Mouse (Mus musculus) cerebellum, postnatal 36 days (tissue): ENCODE measurements around the gene Eri3.

Source experiments
- DNase-seq, 2 experiments: peaks; one replicate each; pipeline ENCODE4 v3.0.0; 2021 to 2022; ENCODE audit warnings: mixed read lengths in 2 of 2

The Eri3 gene

DNA sequence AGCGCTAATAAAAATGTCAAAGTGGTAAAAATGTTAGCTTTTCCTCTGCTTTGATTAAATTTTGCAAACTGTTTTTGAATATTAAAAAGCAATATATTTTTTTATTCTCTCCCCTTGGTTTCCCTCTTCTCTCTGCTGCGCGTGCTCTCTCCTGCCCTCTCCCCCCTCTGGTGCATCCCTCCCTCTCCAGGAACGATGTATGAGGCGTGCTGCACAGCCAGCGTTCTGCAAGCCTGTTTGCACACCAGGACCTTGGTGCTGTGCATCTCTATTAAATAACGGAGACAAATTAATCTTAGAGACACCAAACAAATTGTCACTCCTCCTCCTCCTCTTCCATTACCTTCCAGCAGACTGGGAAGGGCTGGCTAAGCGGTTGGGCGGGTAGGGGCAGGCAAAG, 31.5 kb downstream of the Eri3 start:
- no peak for DNase-seq

DNA sequence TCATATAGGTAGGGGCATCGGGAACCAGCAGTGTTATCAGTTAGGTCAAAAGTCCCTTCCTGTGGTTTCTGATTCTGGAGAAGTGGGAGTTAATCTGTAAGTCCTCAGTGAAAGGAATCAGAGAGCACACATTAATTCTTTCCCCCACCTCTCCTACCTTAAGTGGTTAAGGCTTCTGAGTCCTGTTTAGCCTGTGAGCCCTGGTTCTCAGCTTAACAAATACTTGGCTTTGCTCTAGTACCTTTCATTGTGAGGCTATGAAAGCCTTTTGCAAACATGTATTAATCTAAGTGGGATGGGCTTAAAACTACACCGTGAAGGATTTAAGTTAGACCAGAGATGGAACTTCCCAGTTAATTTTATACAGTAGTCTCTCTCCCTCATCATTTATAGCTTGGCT, 35.8 kb downstream of the Eri3 start:
- no peak for DNase-seq

DNA sequence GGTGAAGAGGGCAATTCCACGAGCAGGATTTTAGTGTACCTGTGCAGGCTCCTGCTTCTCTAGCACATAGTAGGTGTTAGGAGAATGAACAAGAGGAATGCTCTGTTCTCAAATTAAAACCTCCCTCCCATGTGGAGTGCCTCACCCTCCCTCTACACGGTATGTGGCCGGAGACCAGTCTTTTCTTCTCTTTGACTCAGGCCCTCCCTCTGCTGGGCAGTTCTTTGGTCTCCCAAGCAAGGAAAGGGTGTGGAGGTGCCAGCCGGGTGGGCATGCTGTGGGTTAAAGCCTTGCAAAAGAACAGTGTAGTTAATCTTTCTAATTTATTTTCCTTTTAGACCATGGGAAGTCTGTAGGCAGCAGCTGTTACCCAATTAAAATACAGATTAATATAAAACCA, 37.3 kb downstream of the Eri3 start:
- no peak for DNase-seq

DNA sequence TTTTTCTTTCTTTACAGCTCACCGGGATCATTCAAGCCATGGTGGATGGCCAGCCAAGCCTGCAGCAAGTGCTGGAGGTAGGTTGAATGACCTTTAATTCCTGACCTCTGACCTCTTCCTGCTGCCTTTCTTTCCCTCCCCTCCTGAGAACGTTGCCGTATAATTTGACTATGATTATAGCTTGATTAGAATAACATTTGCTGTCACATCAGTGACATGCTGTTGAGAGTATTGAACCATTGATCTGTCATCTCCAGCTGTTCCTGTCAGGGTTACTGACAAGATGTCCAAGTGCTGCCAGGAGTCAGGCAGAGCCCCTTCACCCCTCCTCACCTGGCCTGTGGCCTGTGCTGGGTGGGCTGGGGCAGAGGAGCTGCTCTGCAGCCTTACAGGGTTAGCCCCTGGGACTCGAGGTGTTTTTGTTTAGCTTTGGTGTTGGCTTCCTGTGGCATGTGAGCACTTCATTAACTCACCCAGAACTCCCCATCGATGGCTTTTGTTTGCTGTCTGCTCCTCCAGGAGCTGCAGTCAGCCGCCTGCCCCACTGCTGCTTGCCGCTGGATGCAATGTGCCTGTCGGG, 39.0 kb downstream of the Eri3 start:
- no peak for DNase-seq

DNA sequence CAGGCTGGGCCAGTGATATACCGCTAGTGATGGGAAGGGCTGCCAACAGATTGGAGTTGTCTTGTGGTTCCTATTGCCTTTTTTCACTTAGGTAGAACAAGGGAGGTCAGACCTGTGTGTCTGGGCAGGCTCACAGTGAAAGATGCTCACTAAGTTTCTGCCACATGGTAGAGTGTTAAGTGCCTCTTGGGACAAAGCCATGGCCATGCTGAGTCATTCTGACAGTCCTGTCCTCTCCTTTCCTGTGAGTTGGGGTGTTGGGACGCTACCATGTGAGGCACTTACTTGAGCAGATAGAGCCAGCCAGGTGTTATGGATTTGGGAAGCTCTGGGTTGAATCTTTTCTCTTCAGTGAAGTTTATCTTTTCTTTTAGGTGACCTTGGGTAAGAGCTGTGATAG, 40.6 kb downstream of the Eri3 start:
- no peak for DNase-seq

DNA sequence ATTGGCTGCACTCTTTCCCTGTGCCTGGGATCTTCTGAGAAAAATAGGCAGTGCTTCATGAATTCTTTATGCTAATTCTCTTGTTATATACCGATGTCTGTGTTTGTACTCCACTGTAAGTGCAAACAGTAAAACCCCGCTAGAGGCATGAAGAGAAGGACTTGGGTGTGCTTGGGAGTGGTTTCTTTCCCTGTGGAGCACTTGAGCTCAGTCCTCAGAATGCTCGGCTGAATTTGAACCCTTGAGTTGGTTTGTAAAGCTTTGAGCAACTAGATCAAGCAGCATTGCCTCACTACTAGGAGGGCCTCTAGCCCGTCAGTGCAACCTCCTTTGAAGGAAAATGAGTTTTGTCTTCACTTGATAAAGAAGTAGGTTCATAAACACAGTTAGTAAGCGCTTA, 42.0 kb downstream of the Eri3 start:
- DNase-seq: no peak

DNA sequence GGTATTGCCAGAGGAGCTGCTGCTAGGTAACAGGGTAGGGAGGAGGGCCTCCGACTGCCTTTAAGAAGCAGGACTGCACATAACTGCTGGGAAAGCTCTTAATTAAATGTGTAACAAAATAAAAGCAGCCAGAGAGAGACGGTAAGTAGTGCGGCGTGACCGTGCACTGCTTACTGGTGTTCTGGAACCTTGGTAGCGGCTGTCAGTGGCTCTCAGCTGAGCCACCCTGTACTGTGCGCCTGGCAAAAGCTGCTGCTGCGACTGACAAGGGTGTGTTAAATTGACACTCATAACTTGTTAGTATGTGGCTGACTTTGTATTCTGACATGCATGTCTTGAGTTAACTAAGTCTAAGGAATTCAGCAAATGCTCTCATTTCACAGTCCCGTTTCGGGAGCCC, 45.1 kb downstream of the Eri3 start:
- DNase-seq: no peak

DNA sequence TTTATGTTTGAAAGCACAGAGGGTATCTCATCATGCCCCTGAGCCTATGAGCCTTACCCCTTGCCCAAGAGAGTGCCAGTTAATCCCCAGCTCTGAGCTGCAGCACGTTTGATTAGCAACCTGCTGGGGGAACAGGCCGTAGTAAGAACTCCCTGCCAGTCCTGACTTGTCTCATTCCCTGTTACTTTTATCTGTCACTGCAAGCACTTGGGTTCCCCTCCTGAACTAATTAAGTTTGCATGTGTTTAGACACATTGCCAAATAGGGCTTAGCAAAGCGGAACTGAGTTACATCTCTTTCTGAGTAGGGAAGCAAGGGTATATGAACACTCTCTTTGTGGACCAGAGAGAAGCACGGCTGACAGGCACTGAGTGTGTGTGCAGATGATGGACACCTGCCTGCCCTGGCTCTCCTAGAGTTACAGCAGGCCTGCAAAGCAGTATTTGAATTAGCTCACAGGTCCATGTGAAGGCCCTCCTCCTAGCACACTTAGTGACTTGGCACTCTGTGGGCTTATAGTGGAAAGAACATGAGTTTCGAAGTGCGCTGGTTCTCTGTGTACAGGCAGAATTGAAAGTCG, 49.9 kb downstream of the Eri3 start:
- no peak for DNase-seq

DNA sequence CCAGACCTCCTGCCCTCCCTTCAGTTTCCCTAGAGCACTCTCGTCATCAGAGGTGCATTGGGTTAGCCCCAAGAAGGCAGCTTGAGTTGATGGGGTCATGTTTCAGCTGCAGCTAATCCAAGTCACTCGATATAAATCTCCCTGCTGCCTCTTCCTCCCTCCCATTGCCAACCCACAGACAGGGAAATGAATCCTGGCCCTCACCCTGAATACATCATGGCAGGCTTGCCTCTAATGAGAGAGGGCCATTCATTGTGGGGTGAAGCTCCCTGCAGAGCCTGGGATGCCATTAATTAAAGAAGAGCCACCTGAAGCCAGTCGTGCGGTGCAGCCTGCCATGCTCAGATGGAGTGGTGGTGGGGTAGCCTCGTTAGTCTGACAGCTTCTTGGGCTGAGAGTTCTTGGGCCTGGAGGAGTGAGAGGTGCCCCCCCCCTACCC, 51.2 kb downstream of the Eri3 start:
- DNase-seq: no peak

DNA sequence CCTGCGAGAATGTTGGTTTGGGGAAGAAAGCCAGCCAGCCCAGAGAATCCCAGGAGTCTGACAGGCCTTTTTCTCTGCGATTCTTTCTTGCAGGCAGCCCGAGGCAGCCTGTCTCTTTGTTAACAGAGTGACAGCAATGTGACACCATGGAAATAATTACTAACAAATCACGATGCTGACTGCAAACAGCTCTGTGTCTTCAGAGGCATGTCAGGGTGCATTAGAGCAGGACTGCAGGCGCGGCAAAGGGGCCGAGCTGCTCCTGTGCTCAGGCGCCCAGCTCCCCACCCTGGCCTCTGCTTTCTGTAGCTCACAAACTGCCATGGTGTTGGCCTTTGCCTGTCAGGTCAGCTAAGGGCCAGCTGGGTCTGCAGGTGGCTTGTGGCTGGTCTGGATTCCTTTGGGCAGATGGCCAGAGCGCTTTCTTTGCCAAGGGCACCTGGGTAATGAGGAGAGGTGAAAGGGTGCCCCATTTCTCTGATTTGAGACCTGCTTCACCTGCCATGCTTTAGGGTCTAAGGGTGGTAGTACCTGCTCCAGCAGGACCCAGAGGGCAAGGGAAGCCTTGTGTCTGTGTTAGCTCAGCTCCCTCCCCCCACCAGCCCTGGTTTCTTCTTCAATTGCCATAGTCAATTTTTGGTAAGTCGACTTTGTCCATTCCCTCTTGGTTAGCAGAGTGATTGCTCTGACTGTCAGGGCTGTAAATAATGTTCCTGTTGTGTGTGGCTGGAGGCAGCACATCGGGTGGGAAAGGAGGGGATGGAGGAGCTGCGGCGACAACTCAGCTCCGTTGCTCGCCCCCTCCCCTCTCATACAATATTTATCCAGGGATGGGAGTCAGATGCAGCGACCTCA, 55.2 kb downstream of the Eri3 start:
- peak; percentile 36 to 48 for DNase-seq

DNA sequence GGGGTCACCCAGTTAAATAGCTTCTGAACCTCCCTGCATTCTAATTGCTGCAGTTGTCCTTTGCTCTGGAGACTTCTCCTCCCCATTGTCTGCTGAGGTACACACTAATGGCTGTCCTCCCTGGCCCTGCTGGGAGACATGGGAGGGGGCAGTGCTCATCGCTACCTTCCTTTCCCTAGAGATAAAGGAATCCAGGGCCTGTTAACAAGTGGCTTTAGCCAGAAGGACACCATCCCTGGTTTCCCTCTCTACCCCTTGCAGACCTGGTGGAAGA, 55.7 kb downstream of the Eri3 start:
- DNase-seq: no peak

DNA sequence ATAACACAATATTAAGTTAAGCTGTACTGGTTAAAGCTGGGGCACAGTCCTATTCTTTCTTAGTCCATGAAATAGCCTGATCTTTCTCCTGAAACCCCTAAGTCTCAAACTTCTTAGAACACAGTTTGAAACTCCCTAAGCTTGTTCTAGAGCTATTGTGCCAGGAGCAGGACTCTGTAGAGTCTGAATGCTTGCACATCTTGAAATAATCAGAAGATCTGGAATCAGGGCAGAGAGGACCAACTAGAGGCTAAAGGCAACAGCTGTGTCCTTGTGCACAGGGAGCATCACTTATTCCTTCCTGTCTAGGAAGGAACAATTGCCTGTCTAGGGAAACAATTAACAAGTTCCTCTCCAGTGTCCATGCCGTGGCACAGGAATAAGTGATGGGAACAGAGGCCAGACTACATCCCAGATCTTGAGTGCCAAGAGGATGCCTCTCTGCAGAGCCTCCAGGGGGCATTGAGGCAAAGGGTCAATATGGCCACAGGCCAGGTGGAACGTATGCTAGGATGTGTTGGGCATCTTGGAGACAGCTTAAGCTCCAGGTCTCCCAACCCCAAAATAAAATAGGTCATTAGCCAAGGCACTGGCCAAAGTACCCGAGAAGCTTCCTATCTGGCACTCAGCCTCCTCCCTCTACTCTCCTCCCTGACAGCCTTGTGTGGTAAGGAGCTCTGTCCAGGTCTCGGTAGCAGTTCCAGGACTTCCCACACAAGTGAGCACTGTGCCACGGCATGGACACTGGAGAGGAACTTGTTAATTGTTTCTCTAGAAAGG, 56.9 kb downstream of the Eri3 start:
- peak in 1 of 2 experiments; percentile 19 for DNase-seq

DNA sequence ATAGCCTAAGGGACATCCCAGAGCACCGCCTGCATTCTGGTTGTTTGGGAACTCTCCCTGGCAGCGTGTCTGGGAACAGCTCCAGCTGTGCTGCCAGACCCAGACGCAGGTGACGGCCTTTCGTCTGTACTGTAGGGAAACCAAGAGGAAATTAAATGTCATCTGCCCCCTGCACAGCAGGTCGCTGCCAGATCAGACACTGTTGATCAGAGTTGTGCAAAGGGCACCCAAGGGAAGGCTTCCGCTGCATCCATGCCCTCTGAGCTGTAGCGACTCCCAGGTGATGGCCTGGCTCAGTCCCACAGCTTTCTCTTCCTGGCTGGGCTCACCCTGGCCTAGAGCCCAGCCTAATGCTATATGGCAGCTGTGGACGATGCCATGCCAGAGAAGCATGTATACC, 58.1 kb downstream of the Eri3 start:
- DNase-seq: peak; percentile 13 to 28

DNA sequence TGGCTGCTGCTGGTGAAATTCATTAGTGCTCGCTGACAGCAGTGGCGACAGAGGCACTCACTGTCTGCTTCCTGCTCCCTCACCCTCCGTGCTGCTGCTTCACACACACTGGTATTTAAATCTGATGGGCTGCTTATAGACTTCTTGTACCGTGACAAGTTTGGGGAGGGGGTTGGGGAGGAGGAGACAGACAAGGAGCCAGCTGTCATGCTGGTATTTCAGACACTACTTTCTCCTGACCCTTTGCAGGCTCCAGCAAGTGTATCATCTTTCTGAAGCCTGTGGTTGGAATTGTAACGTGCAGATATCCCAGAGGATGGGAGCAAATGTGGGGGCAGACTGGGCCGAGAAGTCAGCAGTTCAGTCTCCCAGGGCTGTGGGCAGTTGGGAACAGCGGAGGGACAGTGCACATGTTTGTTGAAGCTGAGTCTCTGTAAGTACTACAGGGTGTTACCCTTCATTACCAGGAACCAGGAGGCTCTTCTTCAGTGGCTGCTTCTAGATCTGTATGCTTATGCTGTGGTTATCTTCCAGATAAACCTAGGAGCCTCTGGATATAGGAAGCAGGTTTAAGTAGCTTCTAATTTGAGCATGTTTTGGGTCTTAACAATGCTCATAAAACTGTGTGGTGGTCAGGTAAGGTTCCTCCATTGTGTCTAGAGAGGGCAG, 59.3 kb downstream of the Eri3 start:
- DNase-seq: no peak

DNA sequence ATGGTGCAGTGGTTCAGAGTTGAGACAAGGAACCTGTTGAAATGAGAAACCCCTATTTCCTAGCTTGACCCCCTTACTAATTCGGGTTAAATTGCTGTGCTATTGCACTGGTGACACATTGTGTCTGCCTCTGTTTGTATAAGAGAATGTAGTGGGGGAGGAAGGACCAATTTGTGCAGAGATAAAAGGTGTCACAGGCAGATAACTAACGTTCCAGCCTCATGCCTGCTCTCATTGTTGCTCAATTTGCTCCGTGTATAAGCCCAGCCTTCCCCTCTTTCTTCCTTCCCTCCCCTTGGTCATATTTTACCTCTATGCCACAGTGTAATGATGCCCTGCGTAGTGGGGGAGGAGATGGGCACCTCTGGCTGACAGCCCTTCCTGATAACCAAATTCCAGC, 61.2 kb downstream of the Eri3 start:
- no peak for DNase-seq

DNA sequence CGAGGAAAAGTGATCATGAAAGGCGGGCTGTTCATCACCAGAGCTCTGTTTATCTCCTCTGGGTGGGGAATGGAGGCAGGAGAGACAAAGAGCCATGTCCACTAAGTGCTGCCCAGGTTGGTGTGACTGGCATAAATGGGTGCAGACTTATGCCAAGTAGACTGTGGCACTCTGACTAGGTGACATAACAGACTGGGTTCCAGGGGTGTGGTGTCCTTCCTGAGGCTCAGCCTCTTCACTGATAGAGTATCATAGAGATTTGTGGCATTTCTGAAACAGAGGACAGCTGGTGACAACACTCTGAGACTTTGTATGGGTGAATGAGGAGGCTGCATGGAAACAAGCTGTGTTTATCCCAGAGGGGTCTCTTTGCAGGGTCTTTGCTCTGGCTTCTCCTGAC, 61.6 kb downstream of the Eri3 start:
- no peak for DNase-seq

DNA sequence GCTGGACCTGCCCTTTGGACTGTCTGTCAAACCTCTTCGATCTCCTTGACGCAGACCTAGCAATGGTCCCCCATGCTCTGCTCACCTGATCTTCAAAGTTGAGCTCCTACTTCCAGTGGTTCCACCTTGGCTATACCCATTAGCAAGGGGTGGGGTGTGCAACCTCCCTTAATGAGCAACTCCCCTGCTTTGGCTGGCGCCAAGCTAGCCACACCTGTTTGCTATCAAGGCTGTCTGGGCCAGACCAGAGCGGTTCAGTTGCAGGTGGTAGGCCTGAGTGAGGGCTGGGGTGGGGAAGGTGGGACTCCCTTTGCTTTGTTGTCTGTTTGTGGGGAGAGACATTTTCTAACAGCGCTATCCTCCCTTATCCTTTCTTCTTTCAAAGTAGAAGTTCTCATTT, 62.5 kb downstream of the Eri3 start:
- DNase-seq: no peak

DNA sequence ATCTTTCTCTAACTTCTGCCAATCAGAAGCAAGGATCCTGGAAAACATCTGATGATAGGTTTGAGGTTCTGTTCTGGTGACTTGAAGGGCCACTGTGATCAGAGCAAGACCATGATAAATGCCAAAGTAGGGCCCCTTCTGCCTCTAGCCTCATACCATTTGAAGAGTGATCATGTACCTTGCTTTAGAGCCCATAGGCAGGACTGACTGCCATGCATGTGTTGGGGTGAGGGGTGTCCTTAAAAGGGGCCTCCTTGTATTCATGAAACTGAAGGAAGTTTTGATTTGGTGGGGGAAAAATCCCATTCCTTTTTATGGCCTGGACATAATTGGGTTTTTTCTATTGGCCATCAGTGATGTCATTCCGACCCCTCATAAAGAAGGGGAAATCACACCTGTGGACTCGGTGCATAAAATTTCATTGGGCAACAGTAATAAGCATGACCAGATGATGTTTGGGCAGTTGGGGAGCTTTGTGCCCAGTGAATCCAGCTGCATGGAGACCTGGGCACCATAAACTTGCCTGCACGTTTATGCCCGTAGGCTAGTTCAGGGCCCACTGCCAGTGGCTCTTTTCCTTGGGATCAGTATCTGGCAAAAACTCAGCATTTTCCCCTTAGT, 63.1 kb downstream of the Eri3 start:
- DNase-seq: no peak

DNA sequence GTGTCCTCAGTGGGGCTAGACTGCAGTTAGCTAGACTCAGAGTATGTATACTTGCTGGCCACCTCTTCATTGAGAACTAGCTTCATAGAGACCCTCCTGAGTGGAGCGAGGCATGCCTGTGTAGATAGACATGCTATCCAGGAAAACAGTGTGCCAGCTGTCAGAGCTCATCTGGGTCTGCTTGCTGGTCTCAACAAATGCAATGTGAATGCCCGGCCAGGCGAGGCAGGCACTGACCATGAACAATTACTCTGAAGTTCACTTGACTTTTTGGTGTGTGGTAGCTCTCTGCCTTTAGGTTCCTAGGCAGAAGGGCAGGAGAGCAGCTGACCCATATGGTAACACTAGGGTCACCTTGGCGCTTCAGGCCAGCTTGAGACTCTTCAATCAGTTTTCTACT, 66.4 kb downstream of the Eri3 start:
- DNase-seq: no peak

DNA sequence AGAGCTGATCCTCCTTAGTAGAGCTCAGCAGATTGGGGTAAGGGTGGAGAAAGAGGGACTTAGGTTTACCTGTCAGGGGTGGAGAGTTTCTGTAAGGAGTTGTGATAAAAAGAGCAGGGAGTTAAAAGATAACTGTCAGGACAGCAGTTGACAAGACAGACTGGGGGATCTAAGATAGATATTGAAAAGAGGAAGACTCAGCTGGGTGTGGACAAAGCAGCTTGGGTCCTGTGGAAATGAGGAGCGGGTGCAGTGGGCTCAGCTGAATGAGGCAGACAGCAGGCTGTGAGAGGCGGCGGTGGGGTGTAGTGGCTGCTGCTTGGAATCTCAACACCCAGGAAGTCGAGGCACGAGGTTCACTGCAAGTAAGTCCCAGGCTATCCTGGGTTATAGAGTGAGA, 72.1 kb downstream of the Eri3 start:
- DNase-seq: no peak

DNA sequence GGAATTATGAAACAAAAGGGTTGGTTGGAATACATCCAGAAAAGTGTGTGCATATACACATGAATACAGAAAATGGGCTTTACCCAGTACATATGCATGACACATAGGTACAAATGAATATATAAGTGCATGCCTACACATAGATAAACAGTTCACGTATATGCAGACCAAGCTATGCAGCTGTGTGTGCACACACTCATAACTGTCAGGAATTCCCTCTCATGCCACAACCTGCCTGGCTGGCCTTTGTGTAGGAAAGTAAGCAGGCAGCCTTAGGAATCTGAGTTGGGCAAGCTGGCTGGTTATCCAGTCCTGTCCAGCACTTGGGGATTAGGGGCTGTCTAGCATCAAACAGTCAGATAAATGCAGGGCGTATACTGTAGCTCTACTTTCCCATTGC, 72.9 kb downstream of the Eri3 start:
- DNase-seq: no peak

DNA sequence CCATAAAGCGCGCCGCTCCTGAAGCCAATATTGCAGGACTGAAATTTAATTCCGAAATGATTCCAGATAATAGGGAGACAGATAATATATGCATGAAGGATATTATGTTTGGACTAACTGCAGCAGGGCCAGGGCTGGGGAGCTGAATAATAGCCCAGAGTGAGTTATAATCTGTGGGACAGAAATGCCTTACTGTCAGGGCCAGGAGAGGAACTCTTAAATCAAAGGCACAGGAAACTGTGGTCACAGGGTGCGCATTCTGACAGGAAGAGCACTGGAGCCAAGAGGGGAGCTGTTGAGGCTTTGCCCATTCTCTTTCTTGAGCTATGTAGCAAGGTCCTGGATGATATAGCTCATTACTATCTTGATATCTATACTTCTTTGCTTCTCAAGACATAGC, 74.5 kb downstream of the Eri3 start:
- DNase-seq: no peak

DNA sequence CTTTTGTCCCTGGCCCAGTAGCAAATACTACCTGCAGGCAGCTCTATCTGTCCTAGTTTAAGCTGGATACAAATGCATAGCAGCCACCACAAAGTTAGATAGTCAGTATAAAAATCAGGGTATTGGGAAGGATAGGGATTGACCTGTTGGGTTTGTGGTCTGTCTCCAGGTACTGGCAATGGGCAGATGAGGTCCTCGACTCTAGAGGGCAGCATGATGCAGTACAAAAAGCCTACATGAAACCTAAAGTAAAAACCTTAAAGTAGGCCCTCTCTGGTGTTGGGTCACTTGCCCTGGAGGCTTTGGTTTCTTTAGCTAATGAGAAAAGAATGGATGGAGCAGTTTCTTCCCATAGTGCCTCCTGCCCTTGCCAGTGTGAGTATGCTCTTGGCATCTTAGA, 78.3 kb downstream of the Eri3 start:
- no peak for DNase-seq
